8 mouse cellular contexts compared by ENCODE assay signal in the genomic region with DNA sequence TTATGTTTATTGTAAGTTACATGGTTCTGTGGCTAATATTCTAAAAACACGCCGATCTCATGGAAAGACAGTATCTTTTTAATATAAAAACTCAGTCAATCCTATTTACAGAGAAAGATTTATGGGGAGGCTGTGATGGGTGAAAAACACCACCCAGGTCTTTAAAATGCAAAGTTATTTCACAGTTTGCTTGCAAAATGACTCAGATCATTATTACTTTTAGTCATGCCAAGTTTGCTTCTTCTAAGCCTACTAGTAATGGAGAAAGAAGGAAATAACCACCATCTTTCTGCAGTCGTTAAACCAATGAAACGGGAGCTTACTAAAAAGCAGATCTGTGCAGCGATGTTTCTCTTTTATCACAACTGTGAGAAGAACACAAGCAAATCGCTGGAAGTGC. TPM values are rescaled to one million over a fixed set of nuclear protein-coding genes. Genes with fewer than 3 reads are reported as not detected.
DNase-seq lines count a peak whose midpoint lies in the region; ATAC-seq lines count a peak whose summit lies in the region.

No protein-coding gene starts in this region.

- no peaks in the 10 kb centered on the region for H3K27me3 ChIP-seq in heart, embryonic 15.5 days
- peaks cover 22% of the 10 kb centered on the region for H3K27me3 ChIP-seq in embryonic facial prominence, embryonic 10.5 days (replicated peaks; ENCODE audit: low read depth, poor library complexity, severe bottlenecking)
- H3K27me3 ChIP-seq in hindbrain, embryonic 16.5 days (replicated peaks; ENCODE audit: control insufficient read depth, insufficient read depth, low read length): no peaks in the 10 kb centered on the region
- H3K27me3 ChIP-seq in midbrain, embryonic 15.5 days (replicated peaks): no peaks in the 10 kb centered on the region

- no peaks in the 10 kb centered on the region for H3K9me3 ChIP-seq in heart, embryonic 15.5 days (replicated peaks)
- no peaks in the 10 kb centered on the region for H3K9me3 ChIP-seq in embryonic facial prominence, embryonic 10.5 days
- H3K9me3 ChIP-seq in hindbrain, embryonic 16.5 days (ENCODE audit: control insufficient read depth, low read length): no peaks in the 10 kb centered on the region
- no peaks in the 10 kb centered on the region for H3K9me3 ChIP-seq in midbrain, embryonic 15.5 days

- no peak for ATAC-seq in heart, embryonic 15.5 days (replicated peaks; ENCODE audit: insufficient number of reproducible peaks, insufficient read depth, low FRiP score, low read depth)
- ATAC-seq in hindbrain, embryonic 16.5 days: no peak
- ATAC-seq in midbrain, embryonic 15.5 days (replicated peaks): no peak

- H3K36me3 ChIP-seq in heart, embryonic 15.5 days: no peaks in the 10 kb centered on the region
- no peaks in the 10 kb centered on the region for H3K36me3 ChIP-seq in embryonic facial prominence, embryonic 10.5 days (replicated peaks)
- H3K36me3 ChIP-seq in hindbrain, embryonic 16.5 days (ENCODE audit: control insufficient read depth, insufficient read depth, low read length): no peaks in the 10 kb centered on the region
- no peaks in the 10 kb centered on the region for H3K36me3 ChIP-seq in midbrain, embryonic 15.5 days (replicated peaks)

- peak overlapping the region; percentile 82 for H3K4me3 ChIP-seq in heart, embryonic 15.5 days
- peak overlapping the region; percentile 84 for H3K4me3 ChIP-seq in embryonic facial prominence, embryonic 10.5 days
- H3K4me3 ChIP-seq in hindbrain, embryonic 16.5 days (ENCODE audit: low read length): peak overlapping the region; percentile 92
- H3K4me3 ChIP-seq in midbrain, embryonic 15.5 days: peak overlapping the region; percentile 98

- intact Hi-C loops in heart, postnatal 36 days (cut with DNase I): no loop called here

- H3K4me1 ChIP-seq in heart, embryonic 15.5 days (replicated peaks): peaks cover 9% of the 10 kb centered on the region
- peaks cover 10% of the 10 kb centered on the region for H3K4me1 ChIP-seq in embryonic facial prominence, embryonic 10.5 days
- H3K4me1 ChIP-seq in hindbrain, embryonic 16.5 days (ENCODE audit: control insufficient read depth, insufficient read depth, low read depth, low read length): peaks cover 10% of the 10 kb centered on the region
- peaks cover 18% of the 10 kb centered on the region for H3K4me1 ChIP-seq in midbrain, embryonic 15.5 days

- peak overlapping the region; percentile 93 for H3K4me2 ChIP-seq in heart, embryonic 15.5 days
- H3K4me2 ChIP-seq in hindbrain, embryonic 16.5 days (ENCODE audit: low read length): peak overlapping the region; percentile 75
- H3K4me2 ChIP-seq in midbrain, embryonic 15.5 days: peak overlapping the region; percentile 70

- H3K9ac ChIP-seq in heart, embryonic 15.5 days: peak overlapping the region; percentile 79; the same call in 1 of the 2 replicates
- H3K9ac ChIP-seq in hindbrain, embryonic 16.5 days (ENCODE audit: low read depth, low read length): peak overlapping the region; percentile 43
- H3K9ac ChIP-seq in midbrain, embryonic 15.5 days: peak overlapping the region; percentile 91

- WGBS in heart, embryonic 15.5 days: 33% methylated on average over 6 of the region's 6 CpGs
- 43% methylated on average over 6 of the region's 6 CpGs for WGBS in embryonic facial prominence, embryonic 10.5 days
- WGBS in hindbrain, embryonic 16.5 days: 40% methylated on average over 6 of the region's 6 CpGs
- WGBS in midbrain, embryonic 15.5 days: 29% methylated on average over 6 of the region's 6 CpGs

- no peak for DNase-seq in heart, postnatal 36 days
- no peak for DNase-seq in embryonic facial prominence, embryonic 10.5 days (ENCODE audit: low spot score)
- no peak for DNase-seq in testis, postnatal 14 days (ENCODE audit: low spot score)
- DNase-seq in B cell, adult 2 months: no peak
- DNase-seq in right cerebral cortex, postnatal 4 days: no peak

- no peak overlapping the region for H3K27ac ChIP-seq in heart, embryonic 15.5 days
- no peak overlapping the region for H3K27ac ChIP-seq in embryonic facial prominence, embryonic 10.5 days (replicated peaks)
- H3K27ac ChIP-seq in hindbrain, embryonic 16.5 days (ENCODE audit: low read depth, low read length): no peak overlapping the region
- H3K27ac ChIP-seq in midbrain, embryonic 15.5 days: peak overlapping the region; percentile 86; the same call in 1 of the 2 replicates

RNA-seq across cellular contexts. Expression of gene Gnai1, which starts 1.4 kb away (rescaled TPM):
- 24.8 and 25.3 TPM in 2 replicates for polyA plus RNA-seq in heart, embryonic 15.5 days (2015; fragmentation: Nextera tagmentation; extraction: Ambion mirVana)
- total RNA-seq in heart, postnatal 36 days (2021): 1 to 10 TPM; 6.2 to 6.3 TPM
- polyA plus RNA-seq in embryonic facial prominence, embryonic 10.5 days (2016; fragmentation: Nextera tagmentation; extraction: Ambion mirVana): 11.1 and 12.7 TPM in 2 replicates
- polyA plus RNA-seq in hindbrain, embryonic 16.5 days (2015; fragmentation: Nextera tagmentation; extraction: Ambion mirVana): 88.6 and 89.5 TPM in 2 replicates
- 89.0 and 90.6 TPM in 2 replicates for polyA plus RNA-seq in midbrain, embryonic 15.5 days (2015; fragmentation: Nextera tagmentation; extraction: Ambion mirVana)
